Mouse (Mus musculus): ENCODE results near the gene Dusp21.

DNA sequence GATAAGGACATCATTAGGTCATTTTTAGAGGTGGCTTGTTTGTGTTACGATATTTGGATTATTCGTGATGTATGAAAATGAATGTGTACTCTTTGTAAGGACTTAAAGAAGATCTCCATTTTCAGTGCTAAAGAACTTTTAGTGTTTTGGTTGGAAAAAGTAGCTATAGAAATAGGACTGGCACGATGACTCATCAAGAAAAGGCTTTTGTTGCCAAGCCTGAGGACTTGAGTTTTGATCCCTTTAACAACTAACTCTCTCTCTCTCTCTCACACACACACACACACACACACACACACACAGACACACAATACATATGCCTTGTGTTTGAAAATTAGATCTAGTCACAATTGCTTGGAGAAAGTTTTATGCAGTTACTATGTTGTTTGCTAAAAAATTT lies 21.3 kb downstream of the Dusp21 start:
- TF ChIP-seq SRF (IDR thresholded peaks at IDR 0.05; ENCODE audit: control insufficient read depth, insufficient read length, low read depth) (no peak), E2F4 (IDR thresholded peaks at IDR 0.05; ENCODE audit: insufficient read depth) (no peak), POLR2A (IDR thresholded peaks at IDR 0.05; ENCODE audit: insufficient read length, low read depth) (no peak), USF1 (IDR thresholded peaks at IDR 0.05; ENCODE audit: low read depth) (no peak), POLR2AphosphoS2 (IDR thresholded peaks at IDR 0.05; ENCODE audit: insufficient read length, low read depth) (no peak), MYOG (IDR thresholded peaks at IDR 0.05; ENCODE audit: control insufficient read depth in 1 of 3, insufficient read depth in 1 of 3, insufficient read length in 2 of 3, low read depth in 2 of 3) (no peak), MAX (IDR thresholded peaks at IDR 0.05; ENCODE audit: low read depth) (no peak), CEBPB (IDR thresholded peaks at IDR 0.05; ENCODE audit: insufficient read depth, poor library complexity, severe bottlenecking) (no peak), TCF3 (IDR thresholded peaks at IDR 0.05; ENCODE audit: insufficient read length, low read depth) (no peak), REST (IDR thresholded peaks at IDR 0.05; ENCODE audit: insufficient read depth, insufficient read length) (no peak), TCF12 (IDR thresholded peaks at IDR 0.05; ENCODE audit: insufficient read depth, poor library complexity, severe bottlenecking) (no peak)
